Mouse (Mus musculus) hematopoietic stem cell, adult 5-6 weeks (primary cell): ENCODE data around the gene Thada. TPM values are rescaled to one million over a fixed set of nuclear protein-coding genes. Genes with fewer than 3 reads are reported as not detected.

Experiments used
- ATAC-seq, 2 experiments: fragments of 125-278 bp in 1 of 2; replicated peaks in 1 of 2; 2 replicates each; pipeline ENCODE4 v1.8.0; 2016 to 2017; ENCODE audit warnings: inconsistent platforms in 2 of 2, mild to moderate bottlenecking in 2 of 2, moderate number of reproducible peaks in 2 of 2, low read depth in 1 of 2, moderate TSS enrichment in 1 of 2; ENCODE audit not compliant: low FRiP score in 2 of 2, poor library complexity in 2 of 2, severe bottlenecking in 2 of 2, insufficient read depth in 1 of 2, low TSS enrichment in 1 of 2
- total RNA-seq: library from RNA; stranded (forward); fragments of 172-1452, 232-1000 nt; gene quantifications from 2 replicates; pipeline ENCODE4 v1.2.3, GENCODE M21; 2017

The Thada gene
- total RNA-seq, 1 experiment from 2014 or later = 29.8 TPM

GRCm38 (mm10) chr17:84180715-84181501, 285.1 kb downstream of the Thada start:
- ATAC-seq = peak; percentile 47 to 57

GRCm38 (mm10) chr17:84179973-84180365, 286.0 kb downstream of the Thada start:
- no peak for ATAC-seq

- no peak for ATAC-seq
Observed at GRCm38 (mm10) chr17:84179026-84179972, 286.7 kb downstream of the Thada start.

- peak; percentile 21 to 24; a peak in 3 of 4 replicates for ATAC-seq
Observed at GRCm38 (mm10) chr17:84177481-84177880, 288.5 kb downstream of the Thada start.

DNA sequence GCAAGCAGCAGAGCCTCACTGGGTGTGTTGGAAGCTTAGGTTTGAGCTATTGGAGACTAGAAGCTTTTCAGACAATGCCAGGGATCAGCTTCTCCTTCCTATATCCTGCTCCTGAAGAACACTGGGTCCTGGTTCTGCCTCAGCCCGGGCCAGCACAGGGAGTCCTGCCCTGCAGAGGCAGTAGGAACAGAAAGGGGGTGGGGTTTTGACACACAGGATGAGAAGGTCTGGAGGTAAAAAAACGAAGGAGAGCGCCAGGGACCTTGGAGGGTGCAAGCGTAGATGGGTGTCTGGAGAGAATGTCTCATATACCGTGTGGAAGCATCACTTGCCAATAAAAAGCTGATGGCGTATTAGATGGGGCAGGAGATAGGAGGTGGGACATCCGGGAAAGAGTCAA, 289.6 kb downstream of the Thada start:
- no peak for ATAC-seq

GRCm38 (mm10) chr17:84175196-84175595, 290.8 kb downstream of the Thada start:
- ATAC-seq = no peak

DNA sequence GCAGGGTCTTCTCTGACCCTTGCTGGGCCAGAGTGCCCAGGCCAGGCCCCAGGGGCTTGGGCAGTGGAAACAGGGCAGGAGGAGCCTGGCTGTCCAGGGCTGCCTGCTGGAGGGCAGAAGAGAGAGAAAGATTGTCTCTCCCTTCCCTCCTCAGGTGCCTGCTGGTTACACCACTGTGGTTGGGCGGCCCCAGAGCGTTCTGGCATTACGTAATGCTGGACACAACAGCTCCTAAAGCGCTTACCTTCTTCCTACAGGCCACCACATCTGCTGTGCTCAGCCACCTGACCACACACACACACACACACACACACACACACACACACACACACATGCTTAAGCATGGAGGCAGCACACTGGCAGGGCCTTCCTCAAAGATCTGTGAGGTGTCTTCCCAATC, 298.6 kb downstream of the Thada start:
- peak; percentile 51 to 61; a peak in 2 of 4 replicates for ATAC-seq

DNA sequence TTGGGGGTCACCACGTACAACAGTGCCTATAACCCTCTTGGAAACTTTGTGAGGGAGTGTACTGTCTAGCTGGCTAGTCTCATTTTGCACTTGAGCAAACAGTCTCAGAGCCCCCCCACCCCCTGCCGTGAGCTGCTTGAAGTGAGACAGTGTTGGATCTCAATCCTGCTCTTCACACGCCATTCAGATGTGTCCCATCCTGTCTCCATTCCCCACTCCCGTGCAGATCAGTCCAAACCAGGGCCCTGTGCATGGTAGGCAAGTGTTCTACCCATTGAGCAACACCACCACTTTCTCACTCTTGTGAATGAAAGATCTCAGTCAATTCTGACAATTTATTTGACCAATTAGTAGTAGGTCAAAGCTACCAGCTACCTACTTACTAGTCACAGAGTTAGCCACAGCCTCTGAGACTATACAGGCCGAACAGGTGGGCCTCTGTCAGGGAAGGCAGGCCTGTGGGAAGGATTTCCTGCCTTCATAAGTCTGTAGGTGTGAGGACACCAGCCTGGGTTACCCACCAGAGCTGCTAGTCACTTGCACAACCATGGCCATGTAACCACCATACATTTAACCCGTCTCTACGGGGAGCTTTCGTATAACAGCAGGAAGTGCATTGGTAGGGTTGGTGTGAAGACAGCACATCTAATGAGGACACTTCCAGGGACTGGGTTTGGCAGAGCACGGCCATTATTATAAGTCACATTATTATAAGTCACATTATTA, 299.7 kb downstream of the Thada start:
- peak in 1 of 2 experiments; percentile 74; a peak in 2 of 4 replicates for ATAC-seq

GRCm38 (mm10) chr17:84165735-84166134, 300.3 kb downstream of the Thada start:
- no peak for ATAC-seq

GRCm38 (mm10) chr17:84164146-84164545, 301.9 kb downstream of the Thada start:
- no peak for ATAC-seq

GRCm38 (mm10) chr17:84163066-84163785, 302.8 kb downstream of the Thada start:
- no peak for ATAC-seq

- ATAC-seq = no peak
Observed at GRCm38 (mm10) chr17:84162211-84162760, 303.7 kb downstream of the Thada start.

DNA sequence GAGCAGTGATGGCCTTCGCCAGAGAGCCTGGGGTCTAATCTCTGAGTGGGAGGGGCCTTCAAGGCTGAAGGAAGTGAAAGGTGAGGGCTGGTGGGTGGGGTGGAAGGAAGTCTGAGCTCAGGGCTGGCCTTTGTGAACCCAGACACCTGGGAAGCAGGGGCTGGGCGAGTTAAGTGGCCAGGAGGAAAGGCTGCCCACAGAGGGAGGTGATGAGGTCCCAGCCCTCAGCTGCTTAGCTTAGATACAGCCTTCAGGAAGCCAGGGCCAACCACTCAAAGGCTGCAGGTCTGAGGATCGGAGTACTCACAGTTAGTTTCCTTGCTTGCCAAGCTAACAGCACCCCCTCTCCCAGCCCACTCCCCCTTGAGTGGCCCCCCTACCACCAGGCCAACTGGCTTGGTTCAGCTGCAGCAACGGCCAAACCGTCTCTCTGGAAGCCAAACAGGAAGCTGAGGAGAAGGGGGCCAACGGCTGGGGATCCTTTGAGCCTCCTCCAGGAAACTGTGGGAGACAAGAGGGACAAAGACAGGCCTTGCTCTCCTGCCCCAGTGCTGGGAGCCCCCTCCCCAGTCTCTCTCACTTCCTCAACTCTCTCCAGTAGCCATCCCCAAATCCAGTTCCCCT, 304.7 kb downstream of the Thada start:
- ATAC-seq = peak; percentile 88 to 91

GRCm38 (mm10) chr17:84158891-84159290, 307.1 kb downstream of the Thada start:
- no peak for ATAC-seq

DNA sequence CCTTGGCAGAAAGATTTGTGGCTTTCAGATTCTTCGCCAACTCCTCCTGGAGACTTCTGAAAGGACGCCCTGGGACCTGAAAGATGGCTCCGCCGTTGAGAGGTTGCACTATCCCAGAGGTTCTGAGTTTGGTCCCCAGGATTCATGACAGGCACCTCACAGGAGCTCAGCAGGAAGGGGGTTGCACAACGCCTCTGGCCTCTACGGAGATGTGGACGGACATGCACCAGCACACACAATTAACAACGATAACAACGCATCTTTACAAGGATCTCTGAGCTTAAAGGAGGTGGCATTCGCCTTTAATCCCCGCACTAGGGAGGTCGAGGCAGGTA, 307.6 kb downstream of the Thada start:
- ATAC-seq = no peak

DNA sequence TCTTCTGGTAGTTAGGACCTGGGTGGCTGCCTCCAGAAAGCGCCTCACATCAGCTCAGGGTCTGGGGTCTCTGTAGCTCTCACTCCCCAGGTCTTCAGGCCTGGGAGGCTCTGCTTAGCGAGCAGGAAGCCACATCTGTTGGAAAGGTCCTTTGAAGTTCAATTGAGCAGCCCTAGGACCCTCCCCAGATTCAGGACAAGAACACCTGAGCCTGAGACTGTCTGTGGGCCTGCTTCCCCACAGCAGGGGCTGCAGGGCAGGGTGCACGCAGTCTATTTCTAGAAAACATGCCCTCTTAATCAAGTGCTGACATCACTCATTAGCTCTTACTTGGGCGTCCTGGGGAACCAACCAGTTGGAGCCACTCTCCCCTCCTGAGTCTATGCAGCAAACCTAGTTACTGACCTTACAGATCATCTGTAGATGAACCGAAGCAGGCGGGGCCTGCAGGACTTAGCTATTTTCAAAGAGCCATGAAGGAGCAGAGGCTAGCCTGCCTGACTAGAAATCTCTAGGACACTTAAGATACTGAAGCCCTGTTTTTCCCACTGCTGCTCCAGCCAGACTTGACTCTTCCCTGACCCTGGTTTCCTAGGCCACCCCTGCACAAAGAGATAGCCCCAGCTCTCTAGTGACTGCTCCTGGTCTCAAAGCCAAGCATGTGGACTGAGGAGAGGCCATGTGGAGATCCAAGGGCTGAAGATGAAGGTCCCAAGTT, 308.1 kb downstream of the Thada start:
- ATAC-seq = no peak
